Mouse (Mus musculus) CD4-positive, CD25-positive, alpha-beta regulatory T cell, adult 2 months (primary cell): Measurements from ENCODE around the gene Tas2r119.
"Not testable (repeated sequence)": the region's sequence is repeated elsewhere in the genome, so short reads cannot be mapped to it uniquely, and the experiment has no call there.

Source experiments
- DNase-seq: peaks from one replicate; pipeline ENCODE4 v3.0.0-alpha.2; 2012; ENCODE audit warnings: low read depth, low spot score

Tas2r119 gene

GRCm38 (mm10) chr15:32176989-32177388, at the start of gene Tas2r119:
Gene Tas2r119, plus strand, starts transcription at chr15:32177289.
- no peak for DNase-seq

- no peak for DNase-seq
Measured at GRCm38 (mm10) chr15:32132315-32132714, 44.8 kb upstream of the Tas2r119 start.

GRCm38 (mm10) chr15:32141657-32142056, 35.4 kb upstream of the Tas2r119 start:
- DNase-seq, result no peak

DNA sequence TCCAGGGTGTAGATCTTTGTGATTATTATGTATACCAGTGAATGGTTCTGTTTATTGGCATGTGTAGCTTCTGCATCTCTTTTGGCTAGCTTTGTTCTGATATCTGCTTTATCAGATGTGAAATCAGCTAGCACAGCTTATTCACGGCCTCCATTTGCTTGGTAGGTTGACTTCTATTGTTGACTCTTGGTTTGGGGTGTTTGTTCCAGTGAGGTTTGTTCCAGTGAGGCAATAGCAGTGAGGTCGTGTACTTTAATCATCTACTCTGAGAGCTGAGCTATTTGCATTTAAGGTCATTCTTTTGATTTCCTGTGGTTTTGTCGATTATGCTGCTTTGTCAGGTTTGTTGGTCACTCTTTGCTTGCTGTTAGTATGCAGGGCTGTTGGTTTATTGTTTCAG, 32.8 kb upstream of the Tas2r119 start:
- no peak for DNase-seq

DNA sequence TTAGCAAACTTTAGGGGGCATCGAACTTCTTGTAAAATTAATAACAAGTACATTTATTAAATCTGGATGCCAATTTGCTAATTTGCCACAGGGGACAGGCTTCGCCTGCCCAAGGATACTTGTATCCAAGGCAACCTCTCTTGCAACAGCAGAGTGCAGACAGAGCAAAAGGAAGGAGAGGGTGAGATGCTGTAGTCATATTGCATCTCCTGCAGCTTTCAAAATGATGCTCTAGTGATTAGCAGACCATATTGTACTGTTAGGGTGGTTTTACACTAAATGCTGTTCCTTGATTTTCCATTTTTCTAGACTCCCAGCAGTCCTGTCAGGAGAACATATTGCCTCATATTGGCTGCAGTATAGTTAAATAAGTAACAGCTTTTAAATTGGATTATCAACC, 23.7 kb upstream of the Tas2r119 start:
- no peak for DNase-seq

DNA sequence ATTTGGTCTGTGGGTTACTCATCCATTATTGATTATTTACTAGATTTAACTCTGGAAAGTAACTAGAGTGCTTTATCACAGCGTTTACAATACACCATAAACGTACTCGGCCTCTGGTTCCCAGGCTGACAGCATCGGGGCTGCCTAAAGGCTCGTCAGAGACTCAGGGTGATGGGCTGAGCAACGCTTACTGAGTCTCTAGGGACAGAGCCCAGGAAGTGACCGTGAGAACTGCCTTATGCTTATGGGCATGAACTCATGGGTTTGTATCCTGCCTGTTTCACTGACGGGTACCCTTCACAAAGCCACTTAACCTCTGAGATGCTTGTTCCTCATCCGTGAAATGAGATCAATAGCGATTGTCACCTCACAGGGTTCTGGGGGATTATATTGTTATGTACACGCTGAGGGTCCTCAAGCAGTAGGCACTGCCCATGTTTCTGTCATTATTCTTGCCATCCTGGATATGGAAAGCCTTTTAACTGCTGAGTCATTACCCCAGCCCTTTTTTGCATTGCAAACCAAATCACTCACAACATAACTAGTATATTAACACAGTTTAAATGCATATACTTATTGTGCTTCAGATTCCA, 23.1 kb upstream of the Tas2r119 start:
- no peak for DNase-seq

- no peak for DNase-seq
Measured at GRCm38 (mm10) chr15:32156126-32156525, 21.0 kb upstream of the Tas2r119 start.

DNA sequence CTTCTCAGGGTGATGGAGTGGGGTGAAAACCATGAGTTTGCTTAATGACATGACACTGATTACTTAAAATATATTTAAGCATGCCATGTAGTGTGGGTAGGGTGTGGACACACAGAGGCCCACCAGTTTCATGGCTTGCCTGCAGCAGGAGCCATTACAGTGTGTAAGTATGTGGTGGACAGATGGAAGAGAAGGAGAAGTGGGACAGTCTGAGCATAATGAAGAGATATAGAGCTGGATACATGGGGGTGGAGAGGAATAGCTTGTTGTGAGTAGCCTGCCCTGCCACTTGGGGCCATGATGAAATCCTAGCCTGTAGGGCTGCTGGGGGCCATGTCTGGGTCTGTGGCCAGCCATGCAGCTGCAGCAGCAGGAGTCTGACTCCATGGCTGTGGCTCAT, 16.8 kb upstream of the Tas2r119 start:
- DNase-seq, result no peak

- DNase-seq, result no peak
Measured at GRCm38 (mm10) chr15:32171764-32172163, 5.3 kb upstream of the Tas2r119 start.

GRCm38 (mm10) chr15:32172175-32172987, 4.7 kb upstream of the Tas2r119 start:
- no peak for DNase-seq

GRCm38 (mm10) chr15:32172988-32173329, 4.1 kb upstream of the Tas2r119 start:
- DNase-seq, result no peak

DNA sequence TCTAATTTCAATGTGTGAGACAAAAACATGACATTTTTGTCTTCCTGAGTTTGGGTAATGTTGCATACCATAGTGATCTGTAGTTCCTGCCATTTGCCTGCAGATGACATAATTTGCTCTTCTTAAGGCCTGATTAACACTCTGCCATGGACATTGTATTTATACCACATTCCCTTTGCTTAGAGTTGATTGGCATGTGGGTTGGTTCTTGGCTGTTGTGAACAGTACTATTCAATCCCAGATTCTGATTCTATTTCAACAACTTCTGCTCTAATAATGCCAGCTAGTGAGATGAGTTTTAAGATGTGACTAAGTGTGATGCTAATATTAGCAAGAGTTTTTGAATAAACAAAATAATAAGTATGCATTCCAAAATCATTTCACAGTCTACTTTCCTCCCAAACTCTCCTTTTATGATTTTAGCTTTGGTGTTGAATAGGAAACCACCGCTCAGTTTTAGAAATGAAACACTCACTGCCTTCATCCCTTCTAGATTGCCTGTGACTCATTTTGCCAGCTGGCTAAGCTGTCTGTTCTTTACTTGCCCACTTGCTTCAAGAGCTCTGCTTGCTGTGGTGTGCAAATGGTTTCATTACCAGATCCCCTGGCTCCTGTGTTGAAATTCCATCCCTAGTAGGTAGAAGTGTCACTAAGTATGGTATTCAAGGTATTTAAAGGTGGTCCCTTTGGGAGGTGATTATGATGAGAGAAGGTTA, 3.1 kb downstream of the Tas2r119 start:
- DNase-seq, result no peak

DNA sequence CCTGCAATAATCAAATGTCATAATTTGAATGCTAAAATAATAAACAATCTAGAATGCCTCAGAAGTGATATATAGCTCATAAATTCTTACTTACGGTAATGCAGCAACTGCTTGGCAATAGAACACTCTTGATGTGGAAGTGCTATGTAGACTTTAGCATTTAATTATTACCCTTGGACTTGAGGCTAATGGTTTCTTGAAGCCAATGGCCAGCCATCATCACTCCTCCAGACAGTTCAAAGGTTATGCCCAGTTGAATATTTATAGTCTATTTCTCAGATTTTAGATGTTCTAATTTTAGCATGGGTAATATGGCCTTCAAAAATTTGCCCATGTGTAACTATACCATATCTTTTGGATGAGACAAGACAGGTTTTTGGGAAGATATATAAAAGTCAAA, 4.9 kb downstream of the Tas2r119 start:
- no peak for DNase-seq

DNA sequence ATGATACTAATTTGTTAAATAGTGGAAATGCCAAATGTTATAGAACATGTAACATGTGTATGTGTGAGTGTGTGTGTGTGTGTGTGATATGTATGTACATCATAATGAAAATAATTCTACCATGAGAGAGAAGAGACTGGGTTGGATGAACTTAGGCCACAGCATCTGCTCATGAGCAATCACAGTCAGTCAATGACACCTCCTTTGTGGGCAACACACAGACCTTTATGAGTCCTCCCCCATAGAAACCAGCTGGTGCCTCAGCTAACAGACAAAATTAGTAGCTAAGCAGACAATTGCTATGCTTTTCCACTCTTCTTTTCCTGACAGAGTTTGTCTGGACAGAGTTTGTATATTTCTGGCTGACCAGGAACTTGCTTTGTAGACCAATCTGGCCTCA, 7.9 kb downstream of the Tas2r119 start:
- DNase-seq, result no peak

- no peak for DNase-seq
Measured at GRCm38 (mm10) chr15:32189879-32190278, 12.8 kb downstream of the Tas2r119 start.

GRCm38 (mm10) chr15:32190436-32190835, 13.3 kb downstream of the Tas2r119 start:
- no peak for DNase-seq

GRCm38 (mm10) chr15:32192948-32193347, 15.9 kb downstream of the Tas2r119 start:
- no peak for DNase-seq

- DNase-seq, result no peak
Measured at GRCm38 (mm10) chr15:32198076-32198475, 21.0 kb downstream of the Tas2r119 start.

DNA sequence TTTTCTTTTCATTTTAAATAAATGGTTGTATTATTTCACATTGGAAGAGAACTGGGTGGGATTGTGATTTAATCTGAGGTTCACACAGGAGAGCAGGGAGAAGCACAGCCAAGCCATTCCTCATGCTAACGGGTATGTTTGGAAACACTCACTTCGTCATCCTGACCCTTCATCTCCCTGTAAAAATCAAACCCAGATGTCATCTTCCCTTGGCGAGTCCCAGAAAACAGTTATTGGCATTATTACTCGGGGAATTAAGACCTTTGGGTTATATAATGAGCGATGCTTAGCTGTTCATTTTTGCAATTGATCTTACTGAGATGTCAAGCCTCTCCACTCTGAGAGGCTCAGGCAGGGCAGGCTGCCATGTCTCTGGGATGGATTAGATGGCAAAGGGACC, 21.5 kb downstream of the Tas2r119 start:
- no peak for DNase-seq

GRCm38 (mm10) chr15:32203242-32203641, 26.2 kb downstream of the Tas2r119 start:
- no peak for DNase-seq

DNA sequence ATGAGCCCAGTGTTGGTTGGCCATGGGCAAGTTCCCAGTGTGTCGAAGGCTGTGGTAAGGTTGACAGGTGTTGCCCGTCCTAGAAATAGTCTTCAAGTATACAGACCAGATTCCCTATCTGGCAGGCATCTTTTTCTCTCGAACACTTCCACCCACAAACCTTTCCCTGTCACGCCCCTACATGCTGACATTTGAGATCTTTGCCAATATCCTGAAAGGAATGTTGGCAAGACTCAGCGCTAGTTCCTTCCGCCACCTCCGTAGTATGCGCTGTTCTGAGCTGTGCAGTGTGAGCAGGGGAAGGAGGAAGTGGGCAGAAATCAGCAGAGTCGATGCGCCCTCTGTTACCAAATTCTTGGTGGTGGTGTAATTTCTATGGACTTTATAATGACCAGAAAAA, 27.8 kb downstream of the Tas2r119 start:
- no peak for DNase-seq

DNA sequence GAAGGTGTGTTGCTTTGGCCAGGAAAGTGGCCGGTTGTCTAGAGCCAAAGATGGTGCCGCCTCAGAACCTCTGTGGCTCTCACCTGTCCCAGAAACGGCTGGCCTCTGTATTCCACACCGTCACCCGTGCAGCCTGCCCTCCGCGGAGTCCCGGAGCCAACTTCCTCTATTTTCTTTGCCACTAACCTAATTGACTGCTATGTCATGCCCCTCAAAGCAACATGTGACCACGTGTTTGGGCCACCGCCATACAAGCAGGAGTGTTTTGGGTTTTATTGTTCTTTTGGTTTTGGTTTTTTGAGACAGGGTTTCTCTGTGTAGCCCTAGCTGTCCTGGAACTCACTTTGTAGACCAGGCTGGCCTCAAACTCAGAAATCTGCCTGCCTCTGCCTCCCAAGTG, 37.6 kb downstream of the Tas2r119 start:
- DNase-seq, result not testable (repeated sequence)

GRCm38 (mm10) chr15:32223028-32223427, 45.9 kb downstream of the Tas2r119 start:
- DNase-seq, result no peak
